Mouse (Mus musculus) megakaryocyte, embryonic 14.5 days (primary cell): ENCODE data around the gene Sycp2. TPM values are rescaled to one million over a fixed set of nuclear protein-coding genes. Genes with fewer than 3 reads are reported as not detected.
A peak's percentile ranks its signal among the peaks of the same experiment; 100 is the strongest.

ENCODE experiments used
- H3K27me3 ChIP-seq: replicated peaks from 2 replicates; pipeline ENCODE3; 2012; ENCODE audit warnings: inconsistent platforms
- H3K36me3 ChIP-seq: replicated peaks from 2 replicates; pipeline ENCODE3; 2012; ENCODE audit warnings: low read length, inconsistent platforms, mixed read lengths
- H3K4me1 ChIP-seq: 2 replicates; pipeline ENCODE4 v1.6.1; 2012; ENCODE audit warnings: inconsistent platforms
- H3K4me3 ChIP-seq: replicated peaks from 2 replicates; pipeline ENCODE3; 2012; ENCODE audit warnings: moderate library complexity, mild to moderate bottlenecking, inconsistent platforms
- H3K9me3 ChIP-seq: 2 replicates; pipeline ENCODE4 v1.6.1; 2012; ENCODE audit warnings: inconsistent platforms
- FLI1 ChIP-seq: IDR thresholded peaks from 2 replicates; pipeline ENCODE4 v1.6.1; 2012; ENCODE audit warnings: low read length, inconsistent platforms, mixed read lengths
- GATA1 ChIP-seq: IDR thresholded peaks from 3 replicates; pipeline ENCODE4 v1.6.1; 2012; ENCODE audit warnings: mixed read lengths, low read length, inconsistent platforms, borderline replicate concordance
- polyA plus RNA-seq: library from polyadenylated mRNA; stranded (reverse); fragments of >175 nt; gene quantifications from 2 replicates; pipeline ENCODE4 v1.2.3, GENCODE M21; 2012; ENCODE audit warnings: low replicate concordance; ENCODE audit not compliant: insufficient read depth

The Sycp2 gene
- polyA plus RNA-seq, 1 experiment, result 0.03 TPM

- no peak for TF ChIP-seq FLI1
- TF ChIP-seq GATA1, result no peak
Observed at GRCm38 (mm10) chr2:178329986-178330385, 77.5 kb downstream of the Sycp2 start.

GRCm38 (mm10) chr2:178329551-178329950 lies 77.9 kb downstream of the Sycp2 start:
- peaks cover 13% of the 10 kb centered on the region for H3K4me1 ChIP-seq
- H3K4me3 ChIP-seq, result no peak overlapping the region
- no peaks in the 10 kb centered on the region for H3K9me3 ChIP-seq
- TF ChIP-seq GATA1, result no peak
- TF ChIP-seq FLI1, result no peak
- H3K36me3 ChIP-seq, result no peaks in the 10 kb centered on the region
- H3K27me3 ChIP-seq, result peaks cover 5% of the 10 kb centered on the region

More at GRCm38 (mm10) chr2:178329986-178330385, 77.5 kb downstream of the Sycp2 start:
- peaks cover 5% of the 10 kb centered on the region for H3K27me3 ChIP-seq
- no peaks in the 10 kb centered on the region for H3K9me3 ChIP-seq
- no peak overlapping the region for H3K4me3 ChIP-seq
- H3K36me3 ChIP-seq, result no peaks in the 10 kb centered on the region
- H3K4me1 ChIP-seq, result peaks cover 13% of the 10 kb centered on the region

- TF ChIP-seq GATA1 (no peak), FLI1 (no peak)
- Histone ChIP-seq H3K4me1 (peaks cover 13% of the 10 kb centered on the region), H3K4me3 (peak overlapping the region; percentile 67), H3K36me3 (no peaks in the 10 kb centered on the region), H3K27me3 (peaks cover 6% of the 10 kb centered on the region), H3K9me3 (no peaks in the 10 kb centered on the region)
Observed at GRCm38 (mm10) chr2:178327466-178328040, 79.9 kb downstream of the Sycp2 start.

- H3K9me3 ChIP-seq, result no peaks in the 10 kb centered on the region
Observed at GRCm38 (mm10) chr2:178326750-178327465, 80.6 kb downstream of the Sycp2 start.

GRCm38 (mm10) chr2:178326067-178326466 lies 81.4 kb downstream of the Sycp2 start:
- Histone ChIP-seq H3K4me1 (peaks cover 13% of the 10 kb centered on the region), H3K9me3 (no peaks in the 10 kb centered on the region), H3K27me3 (peaks cover 6% of the 10 kb centered on the region), H3K4me3 (no peak overlapping the region), H3K36me3 (no peaks in the 10 kb centered on the region)
- TF ChIP-seq GATA1, result no peak
- TF ChIP-seq FLI1, result no peak

More at GRCm38 (mm10) chr2:178326750-178327465, 80.6 kb downstream of the Sycp2 start:
- peaks cover 13% of the 10 kb centered on the region for H3K4me1 ChIP-seq
- H3K4me3 ChIP-seq, result peak overlapping the region; percentile 67
- H3K27me3 ChIP-seq, result peaks cover 6% of the 10 kb centered on the region
- H3K36me3 ChIP-seq, result no peaks in the 10 kb centered on the region
- no peak for TF ChIP-seq GATA1
- TF ChIP-seq FLI1, result no peak

- Histone ChIP-seq H3K27me3 (peaks cover 6% of the 10 kb centered on the region), H3K36me3 (no peaks in the 10 kb centered on the region), H3K4me1 (peaks cover 13% of the 10 kb centered on the region), H3K4me3 (no peak overlapping the region), H3K9me3 (no peaks in the 10 kb centered on the region)
- TF ChIP-seq GATA1 (no peak), FLI1 (no peak)
Observed at GRCm38 (mm10) chr2:178324818-178325217, 82.7 kb downstream of the Sycp2 start.

- Histone ChIP-seq H3K4me1 (peaks cover 13% of the 10 kb centered on the region), H3K4me3 (no peak overlapping the region), H3K27me3 (peaks cover 6% of the 10 kb centered on the region), H3K9me3 (no peaks in the 10 kb centered on the region), H3K36me3 (no peaks in the 10 kb centered on the region)
- TF ChIP-seq FLI1 (no peak), GATA1 (no peak)
Observed at GRCm38 (mm10) chr2:178324410-178324809, 83.1 kb downstream of the Sycp2 start.

- Histone ChIP-seq H3K36me3 (no peaks in the 10 kb centered on the region), H3K27me3 (peaks cover 1% of the 10 kb centered on the region), H3K4me3 (no peak overlapping the region), H3K9me3 (no peaks in the 10 kb centered on the region), H3K4me1 (no peaks in the 10 kb centered on the region)
- TF ChIP-seq FLI1 (no peak), GATA1 (no peak)
Observed at GRCm38 (mm10) chr2:178321271-178321670, 86.2 kb downstream of the Sycp2 start.

GRCm38 (mm10) chr2:178319766-178320165 lies 87.7 kb downstream of the Sycp2 start:
- TF ChIP-seq GATA1 (no peak), FLI1 (no peak)
- Histone ChIP-seq H3K36me3 (no peaks in the 10 kb centered on the region), H3K4me3 (no peak overlapping the region), H3K9me3 (no peaks in the 10 kb centered on the region), H3K27me3 (peaks cover 1% of the 10 kb centered on the region), H3K4me1 (no peaks in the 10 kb centered on the region)

GRCm38 (mm10) chr2:178316281-178316680 lies 91.2 kb downstream of the Sycp2 start:
- Histone ChIP-seq H3K4me1 (no peaks in the 10 kb centered on the region), H3K36me3 (no peaks in the 10 kb centered on the region), H3K27me3 (no peaks in the 10 kb centered on the region), H3K9me3 (no peaks in the 10 kb centered on the region), H3K4me3 (no peak overlapping the region)
- TF ChIP-seq FLI1, result no peak
- TF ChIP-seq GATA1, result no peak

GRCm38 (mm10) chr2:178313539-178313938 lies 93.9 kb downstream of the Sycp2 start:
- H3K9me3 ChIP-seq, result no peaks in the 10 kb centered on the region
- no peaks in the 10 kb centered on the region for H3K4me1 ChIP-seq
- no peaks in the 10 kb centered on the region for H3K36me3 ChIP-seq
- no peaks in the 10 kb centered on the region for H3K27me3 ChIP-seq
- H3K4me3 ChIP-seq, result no peak overlapping the region
- TF ChIP-seq GATA1 (no peak), FLI1 (no peak)
